Mouse (Mus musculus) thymus, postnatal 25 days (tissue): ENCODE results near the gene Cideb.

Experiments used
- DNase-seq: peaks from one replicate; pipeline ENCODE4 v3.0.0; 2022

The Cideb gene

GRCm38 (mm10) chr14:55758363-55758784 lies at the start of gene Cideb:
TSS of gene Cideb (minus strand) at chr14:55758458.
- no peak for DNase-seq

GRCm38 (mm10) chr14:55795380-55796163 lies 37.3 kb upstream of the Cideb start:
- DNase-seq = peak; percentile 0

- peak; percentile 0 for DNase-seq
Observed at GRCm38 (mm10) chr14:55793946-55794345, 35.7 kb upstream of the Cideb start.

GRCm38 (mm10) chr14:55793461-55793860 lies 35.2 kb upstream of the Cideb start:
- DNase-seq = no peak

GRCm38 (mm10) chr14:55788256-55789050 lies 30.2 kb upstream of the Cideb start, which contains the start of gene Ripk3:
TSS of gene Ripk3 (minus strand) at chr14:55788865.
- DNase-seq = peak; percentile 78

- peak; percentile 14 for DNase-seq
Observed at GRCm38 (mm10) chr14:55787731-55788130, 29.5 kb upstream of the Cideb start.

- DNase-seq = peak; percentile 26
Observed at GRCm38 (mm10) chr14:55785195-55785594, 26.9 kb upstream of the Cideb start.

- DNase-seq = no peak
Observed at GRCm38 (mm10) chr14:55783958-55784235, 25.6 kb upstream of the Cideb start, which contains the start of gene Adcy4. TSS of gene Adcy4 (minus strand) at chr14:55784095.

- DNase-seq = peak; percentile 0
Observed at GRCm38 (mm10) chr14:55783171-55783957, 25.1 kb upstream of the Cideb start.

- DNase-seq = no peak
Observed at GRCm38 (mm10) chr14:55782361-55782960, 24.2 kb upstream of the Cideb start.

GRCm38 (mm10) chr14:55781310-55781709 lies 23.1 kb upstream of the Cideb start:
- DNase-seq = peak; percentile 55

GRCm38 (mm10) chr14:55780736-55781135 lies 22.5 kb upstream of the Cideb start:
- DNase-seq = no peak

GRCm38 (mm10) chr14:55779656-55780055 lies 21.4 kb upstream of the Cideb start:
- DNase-seq = no peak

GRCm38 (mm10) chr14:55778686-55779085 lies 20.4 kb upstream of the Cideb start:
- no peak for DNase-seq

GRCm38 (mm10) chr14:55777806-55778205 lies 19.5 kb upstream of the Cideb start:
- DNase-seq = no peak

- DNase-seq = no peak
Observed at GRCm38 (mm10) chr14:55777176-55777575, 18.9 kb upstream of the Cideb start.

GRCm38 (mm10) chr14:55776711-55777110 lies 18.5 kb upstream of the Cideb start:
- no peak for DNase-seq

- DNase-seq = no peak
Observed at GRCm38 (mm10) chr14:55769087-55769703, 10.9 kb upstream of the Cideb start.

- DNase-seq = no peak
Observed at GRCm38 (mm10) chr14:55768555-55768954, 10.3 kb upstream of the Cideb start.

GRCm38 (mm10) chr14:55767519-55768414 lies 9.5 kb upstream of the Cideb start:
- no peak for DNase-seq

- no peak for DNase-seq
Observed at GRCm38 (mm10) chr14:55765696-55766095, 7.4 kb upstream of the Cideb start, which contains the start of gene Ltb4r1. TSS of gene Ltb4r1 (plus strand) at chr14:55765962.
